11 mouse cellular contexts compared by ENCODE assay signal in the genomic region with DNA sequence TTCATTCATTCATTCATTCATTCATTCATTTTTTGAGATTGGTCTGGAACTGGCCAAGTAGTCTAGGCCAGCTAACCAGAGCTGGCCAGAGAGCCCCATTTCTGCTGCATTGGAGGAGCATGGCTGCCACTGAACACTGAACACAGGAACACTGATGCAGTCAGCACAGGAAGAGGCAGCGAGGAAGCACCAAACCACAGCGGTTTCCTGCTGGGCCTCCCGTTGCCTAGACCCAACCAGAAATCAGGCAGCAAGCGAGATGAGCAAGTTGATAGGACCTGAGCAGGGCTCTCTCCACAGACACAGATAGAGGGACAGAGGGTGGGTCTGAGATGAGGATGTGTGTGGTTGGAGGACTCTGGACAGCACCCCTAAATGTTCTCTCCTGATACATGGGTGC. TPM values are rescaled to one million over a fixed set of nuclear protein-coding genes. Genes with fewer than 3 reads are reported as not detected.
DNase-seq lines count a peak whose midpoint lies in the region; ATAC-seq and TF ChIP-seq lines count a peak whose summit lies in the region.
"Had no signal": no experiment of that assay in that cellular context is flagged by ENCODE, and none has a peak within 500 bp of the region (broad histone marks: within the 10 kb centered on the region; RNA-seq: fewer than 3 reads in every experiment).

No protein-coding gene starts in this region.

- H3K4me2 ChIP-seq in liver, embryonic 16.5 days (ENCODE audit: low read depth, low read length): no peak overlapping the region
- H3K4me2 ChIP-seq in kidney, embryonic 15.5 days: no peak overlapping the region
- no peak overlapping the region for H3K4me2 ChIP-seq in hindbrain, embryonic 13.5 days
- H3K4me2 ChIP-seq: liver, embryonic 15.5 days had no signal

- TF ChIP-seq CTCF in small intestine, adult 2 months (IDR thresholded peaks at IDR 0.05; ENCODE audit: extremely low read depth, insufficient read length, insufficient replicate concordance, low read depth, low read length): no peak

- H3K9me3 ChIP-seq in liver, embryonic 16.5 days (replicated peaks; ENCODE audit: control insufficient read depth, low read length): no peaks in the 10 kb centered on the region
- H3K9me3 ChIP-seq in kidney, embryonic 15.5 days (replicated peaks): no peaks in the 10 kb centered on the region
- peaks cover 6% of the 10 kb centered on the region; the same call in 1 of the 2 replicates for H3K9me3 ChIP-seq in hindbrain, embryonic 13.5 days
- H3K9me3 ChIP-seq: liver, embryonic 15.5 days had no signal

- H3K27ac ChIP-seq in liver, embryonic 16.5 days (ENCODE audit: low read length): no peak overlapping the region
- no peak overlapping the region for H3K27ac ChIP-seq in small intestine, adult 2 months (ENCODE audit: insufficient read depth, low read depth, low read length)
- no peak overlapping the region for H3K27ac ChIP-seq in kidney, embryonic 15.5 days
- no peak overlapping the region for H3K27ac ChIP-seq in hindbrain, embryonic 13.5 days
- H3K27ac ChIP-seq: heart, adult 2 months; liver, embryonic 15.5 days had no signal

- H3K4me3 ChIP-seq in liver, embryonic 16.5 days (ENCODE audit: low read depth, low read length): no peak overlapping the region
- H3K4me3 ChIP-seq in small intestine, adult 2 months (ENCODE audit: low read depth, low read length): 0 out of 2 replicates have a peak overlapping the region, but pooled peaks have one; percentile 3
- no peak overlapping the region for H3K4me3 ChIP-seq in kidney, embryonic 15.5 days (replicated peaks)
- H3K4me3 ChIP-seq in hindbrain, embryonic 13.5 days: no peak overlapping the region
- H3K4me3 ChIP-seq: heart, adult 2 months; liver, embryonic 15.5 days had no signal

- H3K4me1 ChIP-seq in liver, embryonic 16.5 days (ENCODE audit: control insufficient read depth, low read depth, low read length): no peaks in the 10 kb centered on the region
- peaks cover 3% of the 10 kb centered on the region; the same call in 1 of the 2 replicates for H3K4me1 ChIP-seq in small intestine, adult 2 months (ENCODE audit: control insufficient read depth, insufficient read depth, insufficient read length, low read length)
- H3K4me1 ChIP-seq in kidney, embryonic 15.5 days: no peaks in the 10 kb centered on the region
- no peaks in the 10 kb centered on the region for H3K4me1 ChIP-seq in hindbrain, embryonic 13.5 days (replicated peaks)

- peak; percentile 25 to 39 for DNase-seq in B cell, adult 2 months
- DNase-seq in CD8-positive naive resting alpha-beta T cell, adult 2 months (ENCODE audit: low read depth in 2 of 2, low spot score in 2 of 2): peak; percentile 65 to 70
- DNase-seq in c-Kit-positive CD71-positive TER-119-positive erythroid progenitor cells, embryonic 14.5 days (ENCODE audit: low spot score): no peak
- no peak for DNase-seq in kidney, adult 18-20 months

- H3K27me3 ChIP-seq in liver, embryonic 16.5 days (ENCODE audit: control insufficient read depth, insufficient read depth, low read depth, low read length): no peaks in the 10 kb centered on the region
- H3K27me3 ChIP-seq in small intestine, adult 2 months (ENCODE audit: control insufficient read depth, insufficient read depth, low read length): no peaks in the 10 kb centered on the region
- no peaks in the 10 kb centered on the region for H3K27me3 ChIP-seq in kidney, embryonic 15.5 days
- no peaks in the 10 kb centered on the region for H3K27me3 ChIP-seq in hindbrain, embryonic 13.5 days
- H3K27me3 ChIP-seq: liver, embryonic 15.5 days had no signal

- H3K36me3 ChIP-seq in liver, embryonic 16.5 days (ENCODE audit: control insufficient read depth, insufficient read depth): no peaks in the 10 kb centered on the region
- H3K36me3 ChIP-seq in small intestine, adult 2 months (ENCODE audit: control insufficient read depth, insufficient read depth, low read length): no peaks in the 10 kb centered on the region
- no peaks in the 10 kb centered on the region for H3K36me3 ChIP-seq in kidney, embryonic 15.5 days
- no peaks in the 10 kb centered on the region for H3K36me3 ChIP-seq in hindbrain, embryonic 13.5 days
- H3K36me3 ChIP-seq: liver, embryonic 15.5 days had no signal

- WGBS in liver, embryonic 16.5 days (ENCODE audit: insufficient replicate concordance): 9% methylated on average over 4 of the region's 4 CpGs
- 59% methylated on average over 4 of the region's 4 CpGs for WGBS in small intestine, adult 2 months
- 75% methylated on average over 4 of the region's 4 CpGs for WGBS in kidney, embryonic 15.5 days
- 85% methylated on average over 4 of the region's 4 CpGs for WGBS in hindbrain, embryonic 13.5 days

- no peak overlapping the region for H3K9ac ChIP-seq in liver, embryonic 16.5 days (ENCODE audit: low read depth, low read length)
- H3K9ac ChIP-seq in kidney, embryonic 15.5 days: no peak overlapping the region
- H3K9ac ChIP-seq in hindbrain, embryonic 13.5 days: no peak overlapping the region
- H3K9ac ChIP-seq: liver, embryonic 15.5 days had no signal

- peak; percentile 24; the same call in 1 of the 2 replicates for ATAC-seq in liver, embryonic 16.5 days (ENCODE audit: low read depth)
- no peak for ATAC-seq in kidney, embryonic 15.5 days (replicated peaks; ENCODE audit: low FRiP score)
- ATAC-seq in hindbrain, embryonic 13.5 days (ENCODE audit: low FRiP score): no peak

- TF ChIP-seq POLR2A in small intestine, adult 2 months (IDR thresholded peaks at IDR 0.05; ENCODE audit: low read depth, low read length): no peak

RNA-seq across cellular contexts. Expression of gene Scn10a, which starts 24.8 kb away (rescaled TPM):
- 0.02 TPM in 1 of 2 replicates, not detected in the other for polyA plus RNA-seq in liver, embryonic 16.5 days (2015; fragmentation: Nextera tagmentation; extraction: Ambion mirVana)
- polyA plus RNA-seq in small intestine, adult 2 months (2012; rRNA removed): 0.01 TPM in 1 of 2 replicates, not detected in the other
- polyA plus RNA-seq in kidney, embryonic 15.5 days (2015; fragmentation: Nextera tagmentation; extraction: Ambion mirVana): not detected in 2 replicates
- polyA plus RNA-seq in hindbrain, embryonic 13.5 days (2015; fragmentation: Nextera tagmentation; extraction: Ambion mirVana): 1.6 and 2.2 TPM in 2 replicates
- polyA plus RNA-seq: forebrain, embryonic 11.5 days had no signal

Comparison
In these comparisons a context has a peak if more than half of its experiments do, and no peak if none do; other contexts are left out.
1. DNase-seq: peak in B cell, adult 2 months (2 of 2) and CD8-positive naive resting alpha-beta T cell, adult 2 months (2 of 2); none in c-Kit-positive CD71-positive TER-119-positive erythroid progenitor cells, embryonic 14.5 days (single experiment) and kidney, adult 18-20 months (single experiment).